Comparison of ENCODE assay signal across 8 mouse cellular contexts in the genomic region with DNA sequence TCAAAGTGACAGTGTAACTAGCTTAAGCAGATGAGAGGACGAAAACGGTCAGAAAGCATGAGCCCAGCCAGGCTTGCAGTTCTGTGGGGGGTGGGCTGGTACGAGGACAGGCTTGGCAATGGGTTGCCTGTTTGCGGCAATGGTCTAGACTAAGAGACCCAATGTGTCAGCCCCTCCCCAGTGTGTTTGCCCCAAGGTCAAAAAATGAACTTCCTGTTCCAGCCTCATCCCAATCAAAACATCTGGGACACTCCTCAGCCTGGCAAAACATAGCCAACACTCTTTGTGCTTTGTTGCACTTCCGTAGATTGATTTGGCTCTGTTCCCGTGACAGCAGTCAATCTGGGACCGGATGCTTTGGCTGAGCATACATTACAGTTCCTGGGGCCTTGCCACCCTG.
DNase-seq lines count a peak whose midpoint lies in the region; ATAC-seq and TF ChIP-seq lines count a peak whose summit lies in the region.
"Had no signal": no experiment of that assay in that cellular context is flagged by ENCODE, and none has a peak within 500 bp of the region (broad histone marks: within the 10 kb centered on the region; RNA-seq: fewer than 3 reads in every experiment).

No protein-coding gene starts in this region.

- H3K27ac ChIP-seq in hindbrain, embryonic 10.5 days: no peak overlapping the region
- H3K27ac ChIP-seq in hindbrain, embryonic 13.5 days: no peak overlapping the region
- 0 out of 2 replicates have a peak overlapping the region, but pooled peaks have one; percentile 18 for H3K27ac ChIP-seq in neural tube, embryonic 13.5 days (replicated peaks)
- no peak overlapping the region for H3K27ac ChIP-seq in neural tube, embryonic 15.5 days (replicated peaks)
- H3K27ac ChIP-seq in stomach, postnatal 0 days (replicated peaks): no peak overlapping the region
- H3K27ac ChIP-seq: embryonic facial prominence, embryonic 12.5 days had no signal

- no peaks in the 10 kb centered on the region for H3K9me3 ChIP-seq in hindbrain, embryonic 10.5 days
- H3K9me3 ChIP-seq in hindbrain, embryonic 13.5 days: no peaks in the 10 kb centered on the region
- H3K9me3 ChIP-seq in neural tube, embryonic 13.5 days: no peaks in the 10 kb centered on the region
- no peaks in the 10 kb centered on the region for H3K9me3 ChIP-seq in neural tube, embryonic 15.5 days (replicated peaks)
- no peaks in the 10 kb centered on the region for H3K9me3 ChIP-seq in stomach, postnatal 0 days (ENCODE audit: control insufficient read depth, low read length)
- H3K9me3 ChIP-seq: embryonic facial prominence, embryonic 12.5 days had no signal

- no peak overlapping the region for H3K4me3 ChIP-seq in hindbrain, embryonic 10.5 days
- no peak overlapping the region for H3K4me3 ChIP-seq in hindbrain, embryonic 13.5 days
- H3K4me3 ChIP-seq in neural tube, embryonic 13.5 days: no peak overlapping the region
- H3K4me3 ChIP-seq in neural tube, embryonic 15.5 days (replicated peaks): no peak overlapping the region
- H3K4me3 ChIP-seq in stomach, postnatal 0 days (ENCODE audit: low read depth, low read length): no peak overlapping the region
- H3K4me3 ChIP-seq: embryonic facial prominence, embryonic 12.5 days had no signal

- peak; percentile 3 for DNase-seq in hindbrain, embryonic 10.5 days (ENCODE audit: low spot score)
- DNase-seq in kidney, postnatal 10 days: peak; percentile 13
- no peak for DNase-seq in retina, embryonic 14.5 days (ENCODE audit: low spot score)
- DNase-seq in stomach, postnatal 0 days (ENCODE audit: low spot score): no peak

- no peak for TF ChIP-seq EP300 in stomach, postnatal 0 days (optimal IDR thresholded peaks at IDR 0.05)

- no peak overlapping the region for H3K4me2 ChIP-seq in hindbrain, embryonic 13.5 days
- no peak overlapping the region for H3K4me2 ChIP-seq in neural tube, embryonic 13.5 days
- H3K4me2 ChIP-seq in neural tube, embryonic 15.5 days: no peak overlapping the region
- H3K4me2 ChIP-seq in stomach, postnatal 0 days (replicated peaks; ENCODE audit: low read depth): no peak overlapping the region
- H3K4me2 ChIP-seq: embryonic facial prominence, embryonic 12.5 days had no signal

- 61% methylated on average over 7 of the region's 7 CpGs for WGBS in hindbrain, embryonic 10.5 days
- 62% methylated on average over 7 of the region's 7 CpGs for WGBS in hindbrain, embryonic 13.5 days
- 61% methylated on average over 7 of the region's 7 CpGs for WGBS in neural tube, embryonic 13.5 days
- WGBS in neural tube, embryonic 15.5 days: 66% methylated on average over 7 of the region's 7 CpGs
- 45% methylated on average over 7 of the region's 7 CpGs for WGBS in stomach, postnatal 0 days

- TF ChIP-seq CTCF in stomach, postnatal 0 days (IDR thresholded peaks at IDR 0.05; ENCODE audit: low read depth): no peak

- no peak overlapping the region for H3K9ac ChIP-seq in hindbrain, embryonic 13.5 days
- no peak overlapping the region for H3K9ac ChIP-seq in neural tube, embryonic 13.5 days
- no peak overlapping the region for H3K9ac ChIP-seq in neural tube, embryonic 15.5 days (replicated peaks)
- H3K9ac ChIP-seq in stomach, postnatal 0 days (ENCODE audit: low read length): no peak overlapping the region
- H3K9ac ChIP-seq: embryonic facial prominence, embryonic 12.5 days had no signal

- no peak for ATAC-seq in hindbrain, embryonic 13.5 days (ENCODE audit: low FRiP score)
- no peak for ATAC-seq in neural tube, embryonic 13.5 days (ENCODE audit: low read depth)
- ATAC-seq in neural tube, embryonic 15.5 days (ENCODE audit: low FRiP score): no peak
- ATAC-seq in stomach, postnatal 0 days (ENCODE audit: low FRiP score, low TSS enrichment): no peak

- H3K4me1 ChIP-seq in hindbrain, embryonic 10.5 days (replicated peaks): no peaks in the 10 kb centered on the region
- 0 out of 2 replicates have a peak, but pooled peaks cover 7% of the 10 kb centered on the region for H3K4me1 ChIP-seq in hindbrain, embryonic 13.5 days (replicated peaks)
- H3K4me1 ChIP-seq in neural tube, embryonic 13.5 days (replicated peaks): 0 out of 2 replicates have a peak, but pooled peaks cover 8% of the 10 kb centered on the region
- no peaks in the 10 kb centered on the region for H3K4me1 ChIP-seq in neural tube, embryonic 15.5 days
- no peaks in the 10 kb centered on the region for H3K4me1 ChIP-seq in stomach, postnatal 0 days (replicated peaks; ENCODE audit: control insufficient read depth, insufficient read depth)
- H3K4me1 ChIP-seq: embryonic facial prominence, embryonic 12.5 days had no signal

- no peaks in the 10 kb centered on the region for H3K27me3 ChIP-seq in hindbrain, embryonic 10.5 days (ENCODE audit: insufficient read depth, poor library complexity, severe bottlenecking)
- no peaks in the 10 kb centered on the region for H3K27me3 ChIP-seq in hindbrain, embryonic 13.5 days
- no peaks in the 10 kb centered on the region for H3K27me3 ChIP-seq in neural tube, embryonic 13.5 days
- no peaks in the 10 kb centered on the region for H3K27me3 ChIP-seq in neural tube, embryonic 15.5 days (replicated peaks)
- H3K27me3 ChIP-seq in stomach, postnatal 0 days (ENCODE audit: control insufficient read depth, insufficient read depth, low read length): no peaks in the 10 kb centered on the region
- H3K27me3 ChIP-seq: embryonic facial prominence, embryonic 12.5 days had no signal

- no peaks in the 10 kb centered on the region for H3K36me3 ChIP-seq in hindbrain, embryonic 10.5 days
- H3K36me3 ChIP-seq in hindbrain, embryonic 13.5 days: no peaks in the 10 kb centered on the region
- H3K36me3 ChIP-seq in neural tube, embryonic 13.5 days: no peaks in the 10 kb centered on the region
- no peaks in the 10 kb centered on the region for H3K36me3 ChIP-seq in neural tube, embryonic 15.5 days
- H3K36me3 ChIP-seq in stomach, postnatal 0 days (ENCODE audit: control insufficient read depth, insufficient read depth, low read length): no peaks in the 10 kb centered on the region
- H3K36me3 ChIP-seq: embryonic facial prominence, embryonic 12.5 days had no signal

Comparison
In these comparisons a context has a peak if more than half of its experiments do, and no peak if none do; other contexts are left out.
1. DNase-seq: peak in hindbrain, embryonic 10.5 days (single experiment) and kidney, postnatal 10 days (single experiment); none in retina, embryonic 14.5 days (single experiment) and stomach, postnatal 0 days (single experiment).